ENCODE assay signal across 36 mouse cellular contexts in genomic region chr16:60584695-60585094, GRCm38 (mm10). TPM values are rescaled to one million over a fixed set of nuclear protein-coding genes. Genes with fewer than 3 reads are reported as not detected.
"Had no signal": no experiment of that assay in that cellular context is flagged by ENCODE, and none has a peak within 500 bp of the region (broad histone marks: within the 10 kb centered on the region; RNA-seq: fewer than 3 reads in every experiment).

No protein-coding gene starts in this region.

- H3K27ac ChIP-seq: limb, embryonic 10.5 days; limb, embryonic 12.5 days; limb, embryonic 13.5 days; limb, embryonic 15.5 days; liver, embryonic 12.5 days; liver, embryonic 13.5 days; liver, embryonic 14.5 days; liver, embryonic 15.5 days; lung, embryonic 15.5 days; macrophage; midbrain, embryonic 10.5 days; midbrain, embryonic 12.5 days; midbrain, embryonic 13.5 days; midbrain, embryonic 15.5 days; neural tube, embryonic 12.5 days had no signal

- ATAC-seq: liver, embryonic 12.5 days; liver, postnatal 0 days; lung, postnatal 0 days; midbrain, embryonic 13.5 days; midbrain, embryonic 15.5 days; midbrain, embryonic 16.5 days had no signal

- H3K27me3 ChIP-seq: limb, embryonic 12.5 days; limb, embryonic 13.5 days; limb, embryonic 15.5 days; liver, embryonic 12.5 days; liver, embryonic 13.5 days; liver, embryonic 15.5 days; lung, embryonic 15.5 days; megakaryocyte, embryonic 14.5 days; midbrain, embryonic 12.5 days; midbrain, embryonic 13.5 days; midbrain, embryonic 15.5 days; neural tube, embryonic 12.5 days had no signal

- DNase-seq: liver; liver, embryonic 13.5 days; liver, postnatal 0 days; lung, adult 18-20 months; lung, adult 2 months; lung, postnatal 10 days; lung, postnatal 14 days; lung, postnatal 36 days; lung, postnatal 4 days; midbrain, embryonic 14.5 days had no signal

- H3K4me3 ChIP-seq: limb, embryonic 10.5 days; limb, embryonic 12.5 days; limb, embryonic 13.5 days; limb, embryonic 15.5 days; liver, embryonic 12.5 days; liver, embryonic 13.5 days; liver, embryonic 15.5 days; lung, embryonic 15.5 days; megakaryocyte, embryonic 14.5 days; midbrain, embryonic 10.5 days; midbrain, embryonic 12.5 days; midbrain, embryonic 13.5 days; midbrain, embryonic 15.5 days; myocyte; neural tube, embryonic 12.5 days had no signal

RNA-seq across cellular contexts. Expression of gene Epha6, which starts 20.6 kb away (rescaled TPM):
- total RNA-seq: liver, adult 2 months; megakaryocyte progenitor cell, adult 5-6 weeks; megakaryocyte-erythroid progenitor cell, adult 5-6 weeks; monocyte, adult 5-6 weeks had no signal
- polyA plus RNA-seq: liver, adult 2 months; liver, embryonic 11.5 days; liver, embryonic 12.5 days; liver, embryonic 13.5 days; liver, embryonic 14.5 days; liver, embryonic 15.5 days; liver, embryonic 16.5 days; liver, postnatal 0 days; lung, adult 2 months; lung, embryonic 14.5 days; lung, embryonic 15.5 days; lung, embryonic 16.5 days; lung, postnatal 0 days; macrophage; myocyte had no signal
